Mouse (Mus musculus): Measurements from ENCODE around the gene Ppp1r36. TPM values are rescaled to one million over a fixed set of nuclear protein-coding genes. Genes with fewer than 3 reads are reported as not detected.

The Ppp1r36 gene
- polyA plus RNA-seq, 1 experiment from 2014 or later, result 3.4 TPM

DNA sequence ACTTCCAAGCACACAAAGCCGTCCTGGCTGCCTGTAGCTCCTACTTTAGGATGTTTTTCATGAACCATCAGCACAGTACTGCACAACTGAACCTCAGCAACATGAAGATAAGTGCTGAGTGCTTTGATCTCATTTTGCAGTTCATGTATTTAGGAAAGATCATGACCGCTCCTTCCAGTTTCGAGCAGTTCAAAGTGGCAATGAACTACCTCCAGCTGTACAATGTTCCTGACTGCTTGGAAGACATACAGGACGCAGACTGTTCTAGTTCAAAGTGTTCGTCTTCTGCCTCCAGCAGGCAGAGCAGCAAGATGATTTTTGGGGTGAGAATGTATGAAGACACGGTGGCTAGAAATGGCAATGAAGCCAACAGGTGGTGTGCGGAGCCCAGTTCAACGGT is 32.0 kb upstream of the Ppp1r36 start:
- Histone ChIP-seq H3K36me3 (ENCODE audit: control insufficient read depth, insufficient read depth, low read length) (peaks cover 29% of the 10 kb centered on the region), H3K4me3 (ENCODE audit: low read length) (no peak overlapping the region)
- ATAC-seq (ENCODE audit: low FRiP score, low TSS enrichment), result no peak

DNA sequence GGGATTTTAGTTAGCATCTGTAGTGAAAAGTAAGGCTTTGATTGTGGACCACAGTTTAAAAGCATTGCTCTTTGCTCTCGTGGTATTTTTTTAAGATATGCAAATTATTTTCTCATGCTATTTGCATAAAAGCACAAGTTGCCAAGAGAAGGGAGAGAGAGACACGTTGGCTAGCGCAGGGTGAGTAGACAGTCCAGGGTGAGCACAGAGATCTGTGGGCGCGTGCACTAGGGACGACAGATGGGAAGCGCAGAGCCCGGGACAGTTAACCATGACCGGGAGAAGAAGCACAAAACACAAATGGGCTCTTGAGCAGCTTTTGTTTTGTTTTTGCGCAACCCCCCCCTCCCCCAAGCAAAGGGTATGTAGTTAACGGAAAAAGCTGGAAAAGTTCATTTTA is 28.5 kb upstream of the Ppp1r36 start:
- H3K9me3 ChIP-seq (ENCODE audit: control insufficient read depth, low read length), result no peaks in the 10 kb centered on the region
- no peaks in the 10 kb centered on the region for H3K27me3 ChIP-seq (ENCODE audit: control insufficient read depth, insufficient read depth, low read length)
- no peak overlapping the region for H3K4me3 ChIP-seq (ENCODE audit: low read length)
- no peak overlapping the region for H3K27ac ChIP-seq (ENCODE audit: low read depth, low read length)
- 92% methylated on average over 11 of the region's 11 CpGs for WGBS
- no peak overlapping the region for H3K4me2 ChIP-seq (replicated peaks; ENCODE audit: low read depth, low read length)
- no peak overlapping the region for H3K9ac ChIP-seq (ENCODE audit: low read depth, low read length)
- H3K4me1 ChIP-seq (ENCODE audit: control insufficient read depth, insufficient read depth, low read length), result no peaks in the 10 kb centered on the region
- H3K36me3 ChIP-seq (ENCODE audit: control insufficient read depth, insufficient read depth, low read length), result peaks cover 29% of the 10 kb centered on the region
- no peak for ATAC-seq (ENCODE audit: low FRiP score, low TSS enrichment)

More for the DNA sequence above, 32.0 kb upstream of the Ppp1r36 start:
- H3K9ac ChIP-seq (ENCODE audit: low read depth, low read length), result no peak overlapping the region
- no peaks in the 10 kb centered on the region for H3K27me3 ChIP-seq (ENCODE audit: control insufficient read depth, insufficient read depth, low read length)
- no peaks in the 10 kb centered on the region for H3K4me1 ChIP-seq (ENCODE audit: control insufficient read depth, insufficient read depth, low read length)
- H3K27ac ChIP-seq (ENCODE audit: low read depth, low read length), result no peak overlapping the region
- 95% methylated on average over 8 of the region's 8 CpGs for WGBS
- H3K4me2 ChIP-seq (replicated peaks; ENCODE audit: low read depth, low read length), result no peak overlapping the region
- H3K9me3 ChIP-seq (ENCODE audit: control insufficient read depth, low read length), result no peaks in the 10 kb centered on the region

DNA sequence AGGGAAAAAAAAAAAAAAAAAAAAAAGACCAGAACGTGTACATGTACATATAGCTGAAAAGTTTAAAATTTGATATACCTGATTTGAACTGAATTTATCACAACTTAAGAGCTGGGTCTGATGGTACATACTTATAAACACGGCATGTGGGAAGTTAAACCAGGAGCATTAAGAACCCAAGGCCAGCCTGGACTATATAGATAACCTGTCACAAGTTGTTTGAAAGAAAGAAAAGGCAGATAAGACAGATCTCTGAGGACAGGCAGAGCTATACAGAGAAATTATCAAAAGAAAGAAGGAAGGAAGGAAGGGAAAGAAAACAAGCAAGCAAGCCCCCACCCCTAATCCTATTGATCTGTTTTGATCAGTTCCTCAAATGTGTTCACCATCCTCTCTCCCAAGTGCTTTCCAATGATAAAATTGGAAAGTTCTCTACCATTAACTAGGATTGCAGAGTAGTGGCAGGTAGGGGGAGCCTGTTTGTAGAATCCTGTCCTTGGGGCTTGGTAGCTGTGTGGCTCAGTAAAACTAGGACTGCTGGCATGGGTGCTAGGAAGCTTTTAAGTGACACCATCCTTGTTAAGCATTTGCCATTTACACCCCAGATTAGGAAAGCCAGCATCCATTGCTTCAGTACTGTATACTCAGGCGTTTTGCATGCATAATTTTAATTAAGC is 25.6 kb upstream of the Ppp1r36 start:
- no peak for ATAC-seq (ENCODE audit: low FRiP score, low TSS enrichment)

DNA sequence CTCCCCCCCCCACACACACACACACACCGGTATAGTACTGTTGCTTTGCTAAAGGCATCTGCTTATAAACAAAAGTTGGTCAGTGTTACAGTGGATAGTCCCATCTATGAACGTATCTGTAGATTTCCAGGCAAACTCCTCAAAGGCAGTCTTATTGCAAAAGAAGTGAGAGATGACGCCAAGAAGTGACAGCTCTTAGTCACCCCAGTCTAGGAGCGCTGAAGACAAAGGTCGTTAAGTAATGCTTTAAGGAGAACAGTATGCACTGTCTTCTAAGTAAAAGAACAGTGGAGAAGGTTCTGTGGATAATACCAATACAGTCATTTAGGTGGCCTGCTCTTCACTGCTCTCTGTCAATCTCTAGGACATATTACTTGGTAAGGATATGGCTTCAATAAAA is 24.4 kb upstream of the Ppp1r36 start:
- no peaks in the 10 kb centered on the region for H3K9me3 ChIP-seq (ENCODE audit: control insufficient read depth, low read length)
- H3K27ac ChIP-seq (ENCODE audit: low read depth, low read length), result no peak overlapping the region
- no peak overlapping the region for H3K9ac ChIP-seq (ENCODE audit: low read depth, low read length)
- H3K27me3 ChIP-seq (ENCODE audit: control insufficient read depth, insufficient read depth, low read length), result no peaks in the 10 kb centered on the region
- H3K4me2 ChIP-seq (replicated peaks; ENCODE audit: low read depth, low read length), result no peak overlapping the region
- no peak for ATAC-seq (ENCODE audit: low FRiP score, low TSS enrichment)
- peaks cover 6% of the 10 kb centered on the region; the same call in 1 of the 2 replicates for H3K36me3 ChIP-seq (ENCODE audit: control insufficient read depth, insufficient read depth, low read length)
- WGBS, result 81% methylated on average over 5 of the region's 5 CpGs
- H3K4me3 ChIP-seq (ENCODE audit: low read length), result no peak overlapping the region
- no peaks in the 10 kb centered on the region for H3K4me1 ChIP-seq (ENCODE audit: control insufficient read depth, insufficient read depth, low read length)

More for the DNA sequence above, 25.6 kb upstream of the Ppp1r36 start:
- H3K4me3 ChIP-seq (ENCODE audit: low read length), result no peak overlapping the region
- 78% methylated on average over 3 of the region's 3 CpGs for WGBS
- H3K27me3 ChIP-seq (ENCODE audit: control insufficient read depth, insufficient read depth, low read length), result no peaks in the 10 kb centered on the region
- no peak overlapping the region for H3K9ac ChIP-seq (ENCODE audit: low read depth, low read length)
- no peaks in the 10 kb centered on the region for H3K9me3 ChIP-seq (ENCODE audit: control insufficient read depth, low read length)
- no peaks in the 10 kb centered on the region for H3K4me1 ChIP-seq (ENCODE audit: control insufficient read depth, insufficient read depth, low read length)
- H3K27ac ChIP-seq (ENCODE audit: low read depth, low read length), result no peak overlapping the region
- peaks cover 11% of the 10 kb centered on the region; the same call in 1 of the 2 replicates for H3K36me3 ChIP-seq (ENCODE audit: control insufficient read depth, insufficient read depth, low read length)
- no peak overlapping the region for H3K4me2 ChIP-seq (replicated peaks; ENCODE audit: low read depth, low read length)

DNA sequence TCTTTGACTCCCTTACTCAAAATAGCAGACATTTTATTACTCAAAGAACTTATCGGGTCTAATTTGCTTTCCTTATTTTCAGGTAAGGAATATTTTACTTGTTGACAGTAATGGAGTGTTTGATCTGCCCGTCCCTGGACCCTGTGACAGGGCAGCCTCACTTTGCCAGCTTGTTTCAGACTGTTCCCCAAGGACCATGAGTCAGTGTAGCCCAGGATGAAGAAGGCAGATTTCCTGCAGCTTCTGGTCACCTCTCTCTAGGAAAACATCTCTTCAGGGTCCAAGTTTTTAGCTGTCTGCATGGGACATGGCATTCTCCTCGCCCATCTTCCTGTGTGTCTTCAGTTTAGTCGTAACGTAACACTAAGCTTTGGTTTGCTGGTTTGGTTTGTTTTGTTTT is 20.1 kb upstream of the Ppp1r36 start:
- Histone ChIP-seq H3K36me3 (ENCODE audit: control insufficient read depth, insufficient read depth, low read length) (0 out of 2 replicates have a peak, but pooled peaks cover 3% of the 10 kb centered on the region), H3K4me3 (ENCODE audit: low read length) (no peak overlapping the region), H3K9ac (ENCODE audit: low read depth, low read length) (no peak overlapping the region), H3K4me2 (replicated peaks; ENCODE audit: low read depth, low read length) (no peak overlapping the region), H3K9me3 (ENCODE audit: control insufficient read depth, low read length) (no peaks in the 10 kb centered on the region), H3K27me3 (ENCODE audit: control insufficient read depth, insufficient read depth, low read length) (no peaks in the 10 kb centered on the region), H3K27ac (ENCODE audit: low read depth, low read length) (no peak overlapping the region), H3K4me1 (ENCODE audit: control insufficient read depth, insufficient read depth, low read length) (no peaks in the 10 kb centered on the region)
- 79% methylated on average over 5 of the region's 5 CpGs for WGBS
- ATAC-seq (ENCODE audit: low FRiP score, low TSS enrichment), result no peak

DNA sequence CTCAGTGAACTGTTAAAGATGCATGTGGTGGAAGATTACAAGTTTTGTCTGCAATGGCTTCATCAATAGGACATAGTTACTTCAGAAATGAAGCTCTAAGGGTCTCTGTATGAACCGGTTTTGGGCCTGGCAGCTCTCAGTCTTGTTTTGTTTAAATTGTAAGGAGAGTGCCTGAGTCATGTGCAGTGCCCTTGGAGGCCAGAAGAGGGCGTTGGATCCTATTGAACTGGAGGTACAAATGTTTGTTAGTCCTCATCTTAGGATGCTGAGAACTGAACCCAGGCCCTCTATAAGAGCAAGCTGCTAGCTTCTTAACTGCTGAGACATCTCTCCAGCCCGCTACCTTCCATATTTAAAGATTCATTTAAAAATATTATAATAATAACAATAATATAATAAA is 15.7 kb upstream of the Ppp1r36 start:
- Histone ChIP-seq H3K27ac (ENCODE audit: low read depth, low read length) (no peak overlapping the region), H3K4me1 (ENCODE audit: control insufficient read depth, insufficient read depth, low read length) (peaks cover 8% of the 10 kb centered on the region), H3K9me3 (ENCODE audit: control insufficient read depth, low read length) (no peaks in the 10 kb centered on the region), H3K4me3 (ENCODE audit: low read length) (no peak overlapping the region), H3K36me3 (ENCODE audit: control insufficient read depth, insufficient read depth, low read length) (0 out of 2 replicates have a peak, but pooled peaks cover 3% of the 10 kb centered on the region), H3K9ac (ENCODE audit: low read depth, low read length) (no peak overlapping the region), H3K27me3 (ENCODE audit: control insufficient read depth, insufficient read depth, low read length) (peaks cover 19% of the 10 kb centered on the region), H3K4me2 (replicated peaks; ENCODE audit: low read depth, low read length) (no peak overlapping the region)
- ATAC-seq (ENCODE audit: low FRiP score, low TSS enrichment), result no peak
- WGBS, result 56% methylated on average over 3 of the region's 3 CpGs

DNA sequence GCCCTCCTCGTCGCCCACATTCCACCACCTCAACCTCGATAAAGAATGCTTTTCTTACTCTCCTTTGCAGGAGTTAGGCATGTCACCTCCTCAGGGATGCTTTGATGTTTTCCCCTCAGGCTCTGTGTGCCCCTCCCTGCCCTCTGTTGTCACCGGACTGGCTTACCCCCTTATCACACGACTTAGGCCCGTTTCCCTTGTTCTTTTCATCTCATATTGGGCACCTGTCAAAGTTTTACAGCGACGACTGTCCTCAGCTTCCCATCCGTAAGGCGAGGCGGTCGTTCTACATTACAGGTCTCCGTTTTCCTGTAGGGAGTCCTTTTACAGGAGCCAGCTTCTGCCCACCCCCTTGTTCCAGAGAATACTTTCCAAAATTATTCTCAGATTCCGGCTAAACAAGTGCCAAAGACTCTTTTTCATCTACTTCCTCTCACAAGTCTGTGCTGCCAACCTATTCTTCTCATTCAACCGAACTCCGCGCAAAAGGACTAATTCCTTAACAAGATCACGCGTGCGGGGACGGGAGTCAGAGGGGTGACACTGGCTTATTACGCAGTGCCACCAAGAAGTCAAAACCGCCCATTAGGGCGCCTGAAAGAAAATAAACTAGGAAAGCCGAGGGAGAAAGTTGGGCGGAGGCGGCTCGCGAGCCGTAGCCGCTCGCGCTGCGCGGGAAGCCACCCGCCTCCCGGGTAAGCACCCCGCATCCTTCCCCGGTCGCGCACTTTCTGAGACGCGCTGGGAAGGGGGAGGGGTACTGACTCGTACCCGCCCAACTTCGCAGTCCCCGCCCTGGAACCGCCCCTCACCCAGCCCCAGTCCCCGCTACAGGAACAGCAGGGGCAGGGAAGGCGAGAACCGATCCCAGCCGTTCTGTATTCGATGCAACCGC is 14.1 kb upstream of the Ppp1r36 start:
- H3K36me3 ChIP-seq (ENCODE audit: control insufficient read depth, insufficient read depth, low read length), result 0 out of 2 replicates have a peak, but pooled peaks cover 2% of the 10 kb centered on the region
- no peaks in the 10 kb centered on the region for H3K9me3 ChIP-seq (ENCODE audit: control insufficient read depth, low read length)
- H3K27me3 ChIP-seq (ENCODE audit: control insufficient read depth, insufficient read depth, low read length), result peaks cover 24% of the 10 kb centered on the region

DNA sequence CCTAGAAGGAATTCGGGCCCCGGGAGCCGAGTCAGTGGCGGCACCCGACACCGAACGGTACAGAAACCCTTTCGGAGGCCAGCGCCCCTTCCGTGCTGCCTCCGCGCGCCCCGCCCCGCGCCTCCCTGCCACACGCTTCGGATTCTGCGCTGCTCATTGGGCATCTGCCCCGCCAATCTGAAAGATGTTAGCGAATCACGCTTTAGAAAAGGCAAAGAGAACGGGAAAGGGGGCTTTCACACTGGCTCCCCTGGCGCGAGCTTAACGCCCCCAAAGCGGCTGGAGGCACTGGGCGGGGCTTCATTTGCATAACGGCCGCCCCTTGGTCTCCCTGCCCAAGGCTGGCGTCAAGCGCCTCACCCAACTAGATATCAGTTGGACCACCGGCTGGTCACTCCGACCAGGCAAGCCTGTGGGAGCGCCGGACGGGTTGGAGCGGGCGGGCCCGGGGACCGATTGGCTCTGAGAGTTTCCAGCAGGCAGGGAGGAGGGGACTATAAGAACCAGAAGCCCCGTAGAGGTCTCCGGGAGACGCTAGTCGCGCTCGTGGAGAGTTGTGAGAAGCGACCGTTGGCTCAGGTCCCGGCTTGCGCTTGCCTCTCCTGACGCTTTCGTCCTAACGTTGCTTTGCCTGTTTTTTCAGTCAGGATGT is 13.3 kb upstream of the Ppp1r36 start, which contains the start of gene Hspa2:
Hspa2 (plus strand) TSS at position 291 of the 652 bp plus-strand sequence.
- H3K9ac ChIP-seq (ENCODE audit: low read depth, low read length), result peak within 1 kb of the TSS; percentile 59
- peak within 1 kb of the TSS; percentile 72 for H3K27ac ChIP-seq (ENCODE audit: low read depth, low read length)
- peak; percentile 99 for ATAC-seq (ENCODE audit: low FRiP score, low TSS enrichment)
- H3K4me3 ChIP-seq (ENCODE audit: low read length), result peak within 1 kb of the TSS; percentile 56
- H3K36me3 ChIP-seq (ENCODE audit: control insufficient read depth, insufficient read depth, low read length), result no peaks in the 10 kb centered on the region
- H3K9me3 ChIP-seq (ENCODE audit: control insufficient read depth, low read length), result no peaks in the 10 kb centered on the region
- under 1% methylated on average over 54 of the region's 54 CpGs for WGBS
- H3K4me2 ChIP-seq (replicated peaks; ENCODE audit: low read depth, low read length), result peak within 1 kb of the TSS; percentile 83
- peaks cover 24% of the 10 kb centered on the region for H3K27me3 ChIP-seq (ENCODE audit: control insufficient read depth, insufficient read depth, low read length)
- H3K4me1 ChIP-seq (ENCODE audit: control insufficient read depth, insufficient read depth, low read length), result peaks cover 8% of the 10 kb centered on the region

More for the DNA sequence above, 14.1 kb upstream of the Ppp1r36 start:
- peak; percentile 89 for ATAC-seq (ENCODE audit: low FRiP score, low TSS enrichment)
- WGBS, result 1% methylated on average over 54 of the region's 54 CpGs
- Histone ChIP-seq H3K4me2 (replicated peaks; ENCODE audit: low read depth, low read length) (peak overlapping the region; percentile 83), H3K4me3 (ENCODE audit: low read length) (peak overlapping the region; percentile 56), H3K4me1 (ENCODE audit: control insufficient read depth, insufficient read depth, low read length) (peaks cover 8% of the 10 kb centered on the region), H3K9ac (ENCODE audit: low read depth, low read length) (peak overlapping the region; percentile 59), H3K27ac (ENCODE audit: low read depth, low read length) (peak overlapping the region; percentile 72)

Data from kidney, embryonic 14.5 days (tissue).